Mouse (Mus musculus): Measurements from ENCODE around the gene Rtkn2.

- TF ChIP-seq CTCF (IDR thresholded peaks at IDR 0.05; ENCODE audit: low read depth) (no peak), EP300 (IDR thresholded peaks at IDR 0.05; ENCODE audit: low read depth) (no peak)
Observed at GRCm38 (mm10) chr10:68029081-68029626, 49.8 kb downstream of the Rtkn2 start.

Measured in heart, postnatal 0 days (tissue).